Mouse (Mus musculus) lung, postnatal 25 days (tissue): ENCODE results near the gene Ercc2.

Experiments used
- DNase-seq: peaks from one replicate; pipeline ENCODE4 v3.0.0; 2022; ENCODE audit warnings: low spot score

The Ercc2 gene

GRCm38 (mm10) chr7:19405417-19405816, 23.6 kb downstream of the Ercc2 start:
- DNase-seq: peak; percentile 86

DNA sequence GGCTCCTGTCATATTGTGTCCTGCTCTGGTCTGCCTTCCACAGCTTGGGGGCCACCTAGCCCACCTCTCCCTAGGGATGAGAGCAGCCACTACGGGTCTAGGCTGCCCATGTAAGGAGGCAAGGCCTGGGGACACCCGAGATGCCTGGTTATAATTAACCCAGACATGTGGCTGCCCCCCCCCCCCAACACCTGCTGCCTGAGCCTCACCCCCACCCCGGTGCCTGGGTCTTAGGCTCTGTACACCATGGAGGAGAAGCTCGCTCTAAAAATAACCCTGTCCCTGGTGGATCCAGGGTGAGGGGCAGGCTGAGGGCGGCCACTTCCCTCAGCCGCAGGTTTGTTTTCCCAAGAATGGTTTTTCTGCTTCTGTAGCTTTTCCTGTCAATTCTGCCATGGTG, 27.9 kb downstream of the Ercc2 start:
- DNase-seq: no peak

DNA sequence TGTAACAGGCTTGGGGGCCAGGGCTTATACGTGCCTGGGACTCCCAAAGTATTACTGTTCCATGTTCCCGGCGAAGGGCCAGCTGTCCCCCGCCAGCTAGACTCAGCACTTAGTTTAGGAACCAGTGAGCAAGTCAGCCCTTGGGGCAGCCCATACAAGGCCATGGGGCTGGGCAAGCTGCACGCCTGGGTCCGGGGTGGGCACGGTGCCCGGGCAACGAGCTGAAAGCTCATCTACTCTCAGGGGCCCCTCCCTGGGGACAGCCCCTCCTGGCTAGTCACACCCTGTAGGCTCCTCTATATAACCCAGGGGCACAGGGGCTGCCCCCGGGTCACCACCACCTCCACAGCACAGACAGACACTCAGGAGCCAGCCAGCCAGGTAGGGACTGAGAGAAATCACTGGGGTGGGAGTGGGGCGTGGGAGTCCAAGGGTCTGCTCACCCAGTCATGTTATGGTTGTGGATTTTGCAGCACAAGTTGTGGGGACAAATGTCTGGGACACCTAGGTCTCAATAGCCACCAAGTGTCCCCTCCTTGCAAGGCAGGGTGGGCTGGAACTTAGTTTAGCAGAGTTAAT, 29.0 kb downstream of the Ercc2 start:
- no peak for DNase-seq

DNA sequence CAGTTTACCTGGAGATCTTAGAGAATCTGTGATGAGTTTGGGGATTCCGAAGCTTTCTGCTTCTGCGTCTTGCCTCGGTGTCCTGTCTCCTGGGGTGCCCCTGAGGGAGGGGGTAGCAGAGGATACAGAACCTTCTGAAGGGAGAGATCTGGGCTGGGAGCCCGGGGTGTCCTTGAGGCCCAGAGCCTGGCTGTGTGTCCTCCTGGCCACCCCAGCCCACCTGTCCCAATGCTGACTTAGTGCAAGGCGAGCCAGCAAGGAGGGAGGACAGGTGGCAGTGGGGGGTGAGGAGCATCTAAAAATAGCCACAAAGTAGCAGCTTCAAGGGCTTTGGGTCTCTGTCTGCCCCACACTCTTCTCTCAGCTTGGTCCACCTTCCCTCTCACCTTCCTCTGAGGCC, 30.0 kb downstream of the Ercc2 start:
- DNase-seq: no peak

- DNase-seq: no peak
Observed at GRCm38 (mm10) chr7:19413525-19413924, 31.7 kb downstream of the Ercc2 start.

GRCm38 (mm10) chr7:19416590-19416989, 34.8 kb downstream of the Ercc2 start:
- no peak for DNase-seq

- no peak for DNase-seq
Observed at GRCm38 (mm10) chr7:19420121-19420520, 38.3 kb downstream of the Ercc2 start.

- DNase-seq: peak; percentile 94
Observed at GRCm38 (mm10) chr7:19420821-19421636, 39.2 kb downstream of the Ercc2 start.

GRCm38 (mm10) chr7:19423083-19423482, 41.3 kb downstream of the Ercc2 start:
- DNase-seq: no peak

- DNase-seq: no peak
Observed at GRCm38 (mm10) chr7:19424051-19424450, 42.2 kb downstream of the Ercc2 start.

DNA sequence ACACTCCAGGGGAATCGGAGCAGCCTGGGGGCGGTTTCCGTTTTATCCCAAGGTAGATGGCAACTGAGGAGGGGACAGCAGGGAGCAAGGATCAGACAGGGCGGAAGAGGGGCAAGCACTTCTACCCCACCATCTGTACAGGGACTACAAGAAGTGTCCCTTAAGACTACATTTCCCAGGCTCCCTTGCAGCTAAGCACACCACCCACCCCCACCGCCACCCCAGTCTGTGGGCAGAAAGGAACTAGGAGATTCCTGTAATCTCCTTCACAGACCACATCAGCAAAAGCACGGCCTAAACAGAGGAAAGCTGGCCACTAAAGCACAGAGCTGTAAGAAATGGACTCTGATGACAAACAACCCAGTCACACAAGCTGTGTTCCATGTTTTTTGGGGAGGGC, 44.5 kb downstream of the Ercc2 start:
- DNase-seq: no peak

- no peak for DNase-seq
Observed at GRCm38 (mm10) chr7:19426888-19427287, 45.1 kb downstream of the Ercc2 start.

DNA sequence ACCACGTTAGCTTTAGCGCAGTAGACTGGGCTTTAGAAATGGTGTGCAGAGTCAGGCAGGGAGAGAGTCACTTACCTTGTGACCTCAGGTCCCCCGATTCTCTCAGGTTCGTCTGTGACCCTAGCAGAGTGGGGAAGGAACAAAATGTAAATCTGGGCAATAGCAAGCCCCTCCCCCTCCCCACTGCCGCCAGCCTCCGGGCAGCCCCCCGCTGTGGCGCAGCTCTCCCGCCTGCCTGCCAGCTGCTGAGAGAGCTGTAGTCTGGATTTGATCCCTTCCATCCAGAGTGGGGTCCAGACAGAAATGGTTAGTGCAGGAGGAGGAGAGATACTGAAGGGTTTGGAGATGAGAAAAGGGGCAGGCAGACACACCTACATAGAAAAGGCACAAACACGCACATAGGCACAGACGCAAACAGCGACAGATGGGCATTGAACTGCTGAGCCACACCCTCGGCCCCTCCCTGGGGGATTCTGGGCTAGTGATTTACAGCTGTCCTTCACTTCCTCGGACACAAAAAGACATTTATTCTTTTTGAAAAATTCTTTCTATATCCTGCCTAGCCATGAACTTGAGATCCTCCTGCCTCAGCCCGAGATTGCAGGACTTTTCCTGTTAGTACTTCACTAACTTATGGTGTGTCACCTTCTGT, 46.3 kb downstream of the Ercc2 start:
- DNase-seq: no peak

DNA sequence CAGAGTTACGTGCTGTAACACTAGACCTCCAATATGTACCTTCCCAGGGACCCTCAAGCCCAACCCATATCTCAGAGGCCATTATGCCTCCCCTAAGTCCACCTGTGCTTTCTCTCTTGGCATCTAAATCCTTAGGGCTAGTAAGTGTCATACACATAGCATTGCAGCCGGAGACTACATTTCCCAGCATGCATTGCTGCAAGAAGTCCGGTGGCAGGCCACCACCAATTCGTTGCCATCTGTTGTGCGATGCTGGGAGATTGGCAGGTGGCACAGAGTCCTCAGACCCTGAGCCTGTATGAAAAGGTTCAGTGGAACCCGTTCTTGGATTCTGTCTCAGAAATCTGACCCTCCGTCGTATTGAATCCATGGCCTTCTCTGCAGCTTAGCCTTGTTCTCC, 47.9 kb downstream of the Ercc2 start:
- no peak for DNase-seq

- no peak for DNase-seq
Observed at GRCm38 (mm10) chr7:19430402-19430801, 48.6 kb downstream of the Ercc2 start.

DNA sequence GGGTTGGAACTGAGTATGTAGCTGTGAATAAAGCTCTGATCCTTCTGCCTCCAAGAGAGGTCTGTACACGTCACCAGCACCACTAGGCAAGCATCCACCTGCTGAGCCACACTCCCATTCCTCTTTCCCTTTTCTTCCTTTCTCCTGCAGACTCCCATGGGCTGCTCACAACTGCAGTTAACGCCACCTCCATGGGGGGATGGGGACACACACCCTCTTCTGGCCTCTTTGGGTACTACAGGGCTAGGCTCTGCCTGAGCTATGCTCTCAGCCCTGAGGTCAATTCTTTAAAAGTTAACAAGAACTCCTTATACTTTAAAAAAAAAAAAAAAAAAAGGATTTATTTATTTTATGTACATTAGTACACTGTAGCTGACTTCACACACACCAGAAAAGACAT, 50.7 kb downstream of the Ercc2 start:
- no peak for DNase-seq

- no peak for DNase-seq
Observed at GRCm38 (mm10) chr7:19436276-19436675, 54.5 kb downstream of the Ercc2 start.

DNA sequence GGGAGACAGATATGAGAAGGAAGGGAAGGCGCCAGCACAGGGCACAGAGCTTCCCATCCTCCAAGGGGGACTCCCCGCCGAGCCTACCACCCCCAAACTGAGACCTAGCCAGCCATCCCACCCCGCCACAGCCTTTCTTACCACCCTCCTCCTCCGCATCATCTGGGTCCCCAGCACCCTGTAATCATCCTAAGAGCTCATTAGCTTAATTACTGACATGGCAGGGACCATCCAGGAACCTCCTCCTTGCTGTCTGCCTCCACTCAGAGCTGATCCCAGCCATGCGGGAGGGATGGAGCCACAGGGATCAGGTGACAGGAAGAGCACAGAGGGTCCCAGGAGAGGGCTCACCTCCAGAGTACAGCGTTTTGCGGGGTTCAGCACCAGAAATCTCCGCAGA, 55.2 kb downstream of the Ercc2 start:
- no peak for DNase-seq

DNA sequence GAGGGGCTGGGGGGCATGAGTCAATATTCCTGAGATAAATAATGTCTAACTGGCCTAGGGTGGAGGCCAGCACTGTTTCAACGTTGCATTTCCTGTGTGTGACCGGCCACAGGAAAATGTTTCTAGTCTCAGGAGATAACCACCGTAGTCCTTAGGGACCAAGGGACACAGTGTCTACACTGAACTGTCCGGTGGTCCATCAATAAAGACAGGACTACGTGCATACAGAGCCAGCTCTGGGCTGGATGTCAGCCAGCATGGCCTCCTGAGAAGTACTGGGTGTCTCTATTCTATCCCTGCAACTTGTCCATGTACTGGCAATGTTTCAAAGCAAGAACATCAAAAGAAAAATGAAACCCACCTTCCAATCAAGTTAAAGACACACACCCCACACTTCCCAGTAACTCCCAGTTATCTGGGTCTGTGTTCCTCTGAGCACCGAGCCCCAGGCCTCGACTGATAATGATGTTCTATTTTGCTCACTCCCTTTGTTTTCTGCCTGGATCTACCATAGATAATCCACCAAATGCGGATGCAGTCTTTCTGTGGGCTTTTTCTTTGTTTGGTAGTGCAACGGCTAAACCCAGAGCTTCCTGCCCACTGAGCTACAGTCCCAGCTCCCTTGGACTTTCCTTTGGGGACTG, 59.8 kb downstream of the Ercc2 start:
- DNase-seq: peak; percentile 73

- DNase-seq: peak; percentile 84
Observed at GRCm38 (mm10) chr7:19443344-19443743, 61.5 kb downstream of the Ercc2 start.

GRCm38 (mm10) chr7:19444801-19445200, 63.0 kb downstream of the Ercc2 start:
- DNase-seq: no peak
